Mouse (Mus musculus): ENCODE results near the gene Rasa3. TPM values are rescaled to one million over a fixed set of nuclear protein-coding genes. Genes with fewer than 3 reads are reported as not detected.

Gene Rasa3
- polyA plus RNA-seq, 1 experiment from 2014 or later, result 12.0 TPM

DNA sequence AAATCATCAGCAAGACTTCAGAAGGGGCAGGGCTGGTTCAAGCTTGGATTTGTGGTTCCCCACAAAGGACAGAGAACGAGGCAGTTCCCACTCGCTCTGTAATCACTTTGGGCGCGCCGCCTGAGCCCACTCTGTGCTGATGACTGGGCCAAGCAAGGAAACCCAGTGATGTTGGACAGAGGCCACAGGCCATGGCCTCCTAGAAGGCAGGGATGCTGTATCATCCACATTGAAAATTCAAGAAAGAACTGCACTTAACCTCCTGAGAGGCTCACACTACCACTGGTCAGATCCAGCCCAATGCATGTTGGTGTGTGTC is 22.4 kb downstream of the Rasa3 start:
- Histone ChIP-seq H3K4me1 (replicated peaks; ENCODE audit: control insufficient read depth, insufficient read depth) (no peaks in the 10 kb centered on the region), H3K4me3 (ENCODE audit: low read depth, low read length) (no peak overlapping the region), H3K9ac (ENCODE audit: low read length) (no peak overlapping the region), H3K9me3 (ENCODE audit: control insufficient read depth, low read length) (no peaks in the 10 kb centered on the region), H3K27me3 (ENCODE audit: control insufficient read depth, insufficient read depth, low read length) (no peaks in the 10 kb centered on the region), H3K27ac (replicated peaks) (no peak overlapping the region), H3K36me3 (ENCODE audit: control insufficient read depth, insufficient read depth, low read length) (no peaks in the 10 kb centered on the region), H3K4me2 (replicated peaks; ENCODE audit: low read depth) (no peak overlapping the region)
- TF ChIP-seq CTCF (IDR thresholded peaks at IDR 0.05; ENCODE audit: low read depth) (no peak), EP300 (optimal IDR thresholded peaks at IDR 0.05) (no peak)
- no peak for ATAC-seq (ENCODE audit: low FRiP score, low TSS enrichment)
- WGBS, result 75% methylated on average over 5 of the region's 5 CpGs
- DNase-seq (ENCODE audit: low spot score), result no peak

DNA sequence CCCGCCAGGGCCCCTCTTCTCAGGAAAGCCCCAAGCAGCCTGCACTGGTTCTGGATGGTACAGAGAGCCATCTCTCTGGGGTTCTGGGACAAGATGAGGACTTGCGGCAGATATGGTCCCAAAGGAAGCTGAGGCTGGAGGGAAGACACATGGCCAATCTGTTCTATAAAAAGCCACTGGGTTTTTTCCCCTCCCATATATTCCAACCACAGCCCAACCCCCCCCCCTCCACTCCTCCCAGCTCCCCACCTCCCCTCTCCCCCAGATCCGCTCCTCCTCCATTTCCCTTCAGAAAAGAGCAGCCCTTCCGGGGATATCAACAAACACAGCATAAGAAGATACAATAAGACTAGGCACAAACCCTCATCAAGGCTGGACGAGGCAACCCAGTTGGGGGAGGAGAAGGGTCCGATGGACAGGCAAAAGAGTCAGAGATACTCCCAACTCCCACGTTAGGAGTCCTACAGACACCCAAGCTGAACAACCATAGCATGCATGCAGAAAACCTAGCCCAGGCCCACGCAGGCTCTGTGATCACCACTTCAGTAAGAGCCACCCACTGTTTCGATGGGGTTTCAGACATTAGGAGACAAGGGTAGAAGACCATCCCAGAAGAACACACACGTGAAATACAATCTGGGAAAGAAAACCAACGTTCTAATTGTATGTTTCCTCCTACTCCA is 22.9 kb downstream of the Rasa3 start:
- Histone ChIP-seq H3K9ac (ENCODE audit: low read length) (no peak overlapping the region), H3K4me1 (replicated peaks; ENCODE audit: control insufficient read depth, insufficient read depth) (no peaks in the 10 kb centered on the region), H3K4me3 (ENCODE audit: low read depth, low read length) (no peak overlapping the region), H3K27me3 (ENCODE audit: control insufficient read depth, insufficient read depth, low read length) (no peaks in the 10 kb centered on the region), H3K27ac (replicated peaks) (peak overlapping the region; percentile 18; the same call in 1 of the 2 replicates), H3K4me2 (replicated peaks; ENCODE audit: low read depth) (no peak overlapping the region), H3K9me3 (ENCODE audit: control insufficient read depth, low read length) (no peaks in the 10 kb centered on the region), H3K36me3 (ENCODE audit: control insufficient read depth, insufficient read depth, low read length) (no peaks in the 10 kb centered on the region)
- WGBS, result 65% methylated on average over 11 of the region's 11 CpGs
- ATAC-seq (ENCODE audit: low FRiP score, low TSS enrichment) (no peak), DNase-seq (ENCODE audit: low spot score) (no peak)
- TF ChIP-seq EP300 (optimal IDR thresholded peaks at IDR 0.05), result no peak
- TF ChIP-seq CTCF (IDR thresholded peaks at IDR 0.05; ENCODE audit: low read depth), result no peak

DNA sequence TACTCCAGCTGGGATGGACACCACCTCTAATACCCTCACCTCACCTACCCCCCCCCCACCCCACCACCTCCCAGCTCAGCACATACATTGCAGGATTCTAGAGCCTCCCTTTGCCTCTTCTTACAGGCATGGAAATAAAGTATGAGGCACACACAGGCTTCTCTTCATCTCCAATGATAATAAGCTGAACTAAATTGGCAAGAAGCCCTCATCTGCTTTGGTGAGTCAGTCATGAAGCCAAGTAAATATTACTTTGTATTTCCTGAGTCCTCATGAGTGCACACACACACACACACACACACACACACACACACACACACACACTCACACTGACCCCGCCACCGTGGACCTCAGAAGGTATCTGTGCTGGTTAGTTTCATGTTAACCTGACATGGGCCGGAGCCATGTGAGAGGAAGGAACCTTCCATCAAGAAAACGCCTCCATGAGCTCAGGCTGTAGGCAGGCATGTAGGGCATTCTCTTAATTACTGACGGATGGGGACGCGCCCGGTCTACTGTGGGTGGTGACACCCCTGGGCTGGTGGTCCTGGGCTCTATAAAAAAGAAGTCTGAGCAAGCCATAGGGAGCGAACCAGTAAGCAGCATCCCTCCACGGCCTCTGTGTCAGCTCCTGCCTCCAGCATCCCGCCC is 26.7 kb downstream of the Rasa3 start:
- no peak for TF ChIP-seq EP300 (optimal IDR thresholded peaks at IDR 0.05)
- TF ChIP-seq CTCF (IDR thresholded peaks at IDR 0.05; ENCODE audit: low read depth), result no peak
- Histone ChIP-seq H3K4me1 (replicated peaks; ENCODE audit: control insufficient read depth, insufficient read depth) (peaks cover 6% of the 10 kb centered on the region; the same call in 1 of the 2 replicates), H3K9ac (ENCODE audit: low read length) (no peak overlapping the region), H3K4me2 (replicated peaks; ENCODE audit: low read depth) (no peak overlapping the region), H3K9me3 (ENCODE audit: control insufficient read depth, low read length) (no peaks in the 10 kb centered on the region), H3K4me3 (ENCODE audit: low read depth, low read length) (no peak overlapping the region), H3K36me3 (ENCODE audit: control insufficient read depth, insufficient read depth, low read length) (no peaks in the 10 kb centered on the region), H3K27me3 (ENCODE audit: control insufficient read depth, insufficient read depth, low read length) (no peaks in the 10 kb centered on the region), H3K27ac (replicated peaks) (peak overlapping the region; percentile 53)
- DNase-seq (ENCODE audit: low spot score) (no peak), ATAC-seq (ENCODE audit: low FRiP score, low TSS enrichment) (no peak)
- 73% methylated on average over 11 of the region's 11 CpGs for WGBS

DNA sequence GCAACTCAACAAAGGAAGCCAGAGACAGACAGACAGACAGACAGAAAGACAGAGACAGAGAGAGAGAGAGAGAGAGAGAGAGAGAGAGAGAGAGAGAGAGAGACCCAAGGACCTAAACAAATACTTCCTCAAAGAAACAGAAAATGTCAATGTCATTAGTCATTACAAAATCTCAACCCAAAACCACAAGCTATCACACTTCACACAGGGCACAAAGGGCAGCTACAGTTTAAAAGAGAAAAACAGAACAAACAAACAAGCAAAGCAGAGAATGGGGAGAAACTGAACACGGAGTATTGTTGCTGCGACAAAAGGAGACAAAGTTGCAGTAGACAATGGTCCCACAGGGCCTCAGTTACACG is 28.3 kb downstream of the Rasa3 start:
- Histone ChIP-seq H3K27ac (replicated peaks) (peak overlapping the region; percentile 78), H3K27me3 (ENCODE audit: control insufficient read depth, insufficient read depth, low read length) (no peaks in the 10 kb centered on the region), H3K9ac (ENCODE audit: low read length) (no peak overlapping the region), H3K36me3 (ENCODE audit: control insufficient read depth, insufficient read depth, low read length) (no peaks in the 10 kb centered on the region), H3K4me1 (replicated peaks; ENCODE audit: control insufficient read depth, insufficient read depth) (peaks cover 11% of the 10 kb centered on the region), H3K4me3 (ENCODE audit: low read depth, low read length) (no peak overlapping the region), H3K4me2 (replicated peaks; ENCODE audit: low read depth) (no peak overlapping the region), H3K9me3 (ENCODE audit: control insufficient read depth, low read length) (no peaks in the 10 kb centered on the region)
- no peak for TF ChIP-seq EP300 (optimal IDR thresholded peaks at IDR 0.05)
- no peak for TF ChIP-seq CTCF (IDR thresholded peaks at IDR 0.05; ENCODE audit: low read depth)
- WGBS, result 43% methylated on average over 3 of the region's 3 CpGs
- ATAC-seq (ENCODE audit: low FRiP score, low TSS enrichment), result no peak; the same call in 1 of the 2 replicates
- no peak for DNase-seq (ENCODE audit: low spot score)

DNA sequence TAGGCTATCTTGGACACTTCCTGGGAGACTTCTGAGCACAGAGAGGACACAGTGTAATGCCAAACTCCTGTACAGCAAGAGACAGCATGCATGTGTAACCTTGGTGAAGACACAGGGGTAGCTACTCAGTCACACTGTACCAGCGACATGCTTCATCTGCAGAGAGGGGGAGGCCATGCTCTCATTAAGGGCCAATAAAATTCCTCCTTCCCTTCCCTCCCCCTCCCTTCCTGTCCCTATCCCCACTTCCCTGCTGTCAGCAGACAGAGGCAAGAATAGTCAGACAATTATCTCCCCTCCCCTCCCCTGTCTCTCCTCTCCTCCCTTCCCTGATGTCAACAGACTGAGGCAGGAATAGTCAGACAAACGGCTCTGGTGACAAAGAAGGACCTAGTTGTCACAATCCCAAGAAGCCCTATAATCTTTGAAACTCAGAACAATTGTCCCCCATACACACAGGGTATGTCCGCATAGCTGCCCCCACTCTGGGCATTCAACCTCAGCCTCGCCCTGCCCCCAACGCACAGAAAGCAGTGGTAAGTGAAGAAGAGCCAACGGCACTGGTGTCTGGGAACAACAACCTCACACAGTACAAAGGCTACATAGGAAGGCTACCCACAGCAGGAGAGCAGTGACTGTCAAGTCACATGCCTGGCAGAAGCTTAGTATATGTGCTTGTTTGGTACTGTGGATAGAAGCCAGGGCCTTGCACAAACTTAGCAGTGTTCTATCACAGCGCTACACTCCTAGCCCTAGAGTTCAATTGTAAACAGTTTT is 28.8 kb downstream of the Rasa3 start:
- H3K27me3 ChIP-seq (ENCODE audit: control insufficient read depth, insufficient read depth, low read length), result no peaks in the 10 kb centered on the region
- no peak overlapping the region for H3K4me3 ChIP-seq (ENCODE audit: low read depth, low read length)
- 38% methylated on average over 7 of the region's 7 CpGs for WGBS
- H3K9ac ChIP-seq (ENCODE audit: low read length), result no peak overlapping the region
- TF ChIP-seq CTCF (IDR thresholded peaks at IDR 0.05; ENCODE audit: low read depth) (no peak), EP300 (optimal IDR thresholded peaks at IDR 0.05) (no peak)
- peak overlapping the region; percentile 78 for H3K27ac ChIP-seq (replicated peaks)
- H3K36me3 ChIP-seq (ENCODE audit: control insufficient read depth, insufficient read depth, low read length), result no peaks in the 10 kb centered on the region
- H3K4me1 ChIP-seq (replicated peaks; ENCODE audit: control insufficient read depth, insufficient read depth), result peaks cover 11% of the 10 kb centered on the region
- no peak overlapping the region for H3K4me2 ChIP-seq (replicated peaks; ENCODE audit: low read depth)
- ATAC-seq (ENCODE audit: low FRiP score, low TSS enrichment) (peak; percentile 48; the same call in 1 of the 2 replicates), DNase-seq (ENCODE audit: low spot score) (no peak)
- no peaks in the 10 kb centered on the region for H3K9me3 ChIP-seq (ENCODE audit: control insufficient read depth, low read length)

DNA sequence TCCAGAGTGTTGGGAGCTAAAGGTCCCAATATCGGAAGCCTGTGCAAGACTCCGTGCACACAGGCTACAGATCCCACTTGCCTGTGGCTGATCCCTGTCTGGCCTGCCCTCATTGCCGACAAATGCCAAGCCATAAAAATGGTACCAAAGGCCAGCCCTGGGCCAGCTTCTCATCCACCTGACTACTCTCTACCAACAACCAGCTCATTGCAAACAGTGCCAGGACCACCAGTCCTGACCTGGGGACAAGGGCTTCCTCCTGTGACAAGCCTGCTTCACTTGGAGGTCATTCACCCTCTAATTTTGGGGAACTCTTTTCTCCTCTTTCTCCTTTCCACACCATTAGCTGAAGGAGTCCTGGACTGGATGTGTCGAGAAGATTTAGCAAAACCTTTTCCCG is 29.8 kb downstream of the Rasa3 start:
- no peaks in the 10 kb centered on the region for H3K9me3 ChIP-seq (ENCODE audit: control insufficient read depth, low read length)
- ATAC-seq (ENCODE audit: low FRiP score, low TSS enrichment) (no peak), DNase-seq (ENCODE audit: low spot score) (no peak)
- no peaks in the 10 kb centered on the region for H3K36me3 ChIP-seq (ENCODE audit: control insufficient read depth, insufficient read depth, low read length)
- no peak overlapping the region for H3K4me2 ChIP-seq (replicated peaks; ENCODE audit: low read depth)
- H3K27ac ChIP-seq (replicated peaks), result no peak overlapping the region
- H3K27me3 ChIP-seq (ENCODE audit: control insufficient read depth, insufficient read depth, low read length), result no peaks in the 10 kb centered on the region
- no peak overlapping the region for H3K9ac ChIP-seq (ENCODE audit: low read length)
- H3K4me3 ChIP-seq (ENCODE audit: low read depth, low read length), result no peak overlapping the region
- peaks cover 11% of the 10 kb centered on the region for H3K4me1 ChIP-seq (replicated peaks; ENCODE audit: control insufficient read depth, insufficient read depth)
- WGBS, result 90% methylated on average over 5 of the region's 5 CpGs
- no peak for TF ChIP-seq CTCF (IDR thresholded peaks at IDR 0.05; ENCODE audit: low read depth)
- TF ChIP-seq EP300 (optimal IDR thresholded peaks at IDR 0.05), result no peak
